Mouse (Mus musculus): ENCODE data around the gene Atp5e. TPM values are rescaled to one million over a fixed set of nuclear protein-coding genes. Genes with fewer than 3 reads are reported as not detected.

The Atp5e gene
- 528 and 545 TPM in 2 replicates for polyA plus RNA-seq (2015; fragmentation: Nextera tagmentation; extraction: Ambion mirVana)

- DNase-seq (peak; percentile 95), ATAC-seq (peak; percentile 100)
- Histone ChIP-seq H3K9me3 (ENCODE audit: low read length) (no peaks in the 10 kb centered on the region), H3K4me2 (ENCODE audit: low read depth, low read length) (peak within 1 kb of the TSS; percentile 75), H3K27ac (ENCODE audit: low read depth) (peak within 1 kb of the TSS; percentile 86), H3K4me1 (ENCODE audit: insufficient read depth) (peaks cover 10% of the 10 kb centered on the region), H3K9ac (replicated peaks) (peak within 1 kb of the TSS; percentile 77), H3K36me3 (replicated peaks; ENCODE audit: insufficient read depth, low read length) (peaks cover 57% of the 10 kb centered on the region), H3K4me3 (ENCODE audit: low read depth, low read length) (peak within 1 kb of the TSS; percentile 73), H3K27me3 (ENCODE audit: insufficient read depth, low read length) (no peaks in the 10 kb centered on the region)
- TF ChIP-seq CTCF (IDR thresholded peaks at IDR 0.05; ENCODE audit: low read depth) (0 out of 2 replicates have a peak, but pooled peaks have one; percentile 19), EP300 (IDR thresholded peaks at IDR 0.05; ENCODE audit: low read depth) (peak; percentile 6; the same call in 1 of the 2 replicates)
- WGBS (ENCODE audit: insufficient replicate concordance), result 1% methylated on average over 46 of the region's 48 CpGs
Observed at GRCm38 (mm10) chr2:174463789-174464523, at the start of gene Atp5e. Gene Atp5e (minus strand): TSS chr2:174464105.

GRCm38 (mm10) chr2:174509825-174510224 lies 45.9 kb upstream of the Atp5e start:
- Histone ChIP-seq H3K27ac (ENCODE audit: low read depth) (no peak overlapping the region), H3K27me3 (ENCODE audit: insufficient read depth, low read length) (no peaks in the 10 kb centered on the region), H3K36me3 (replicated peaks; ENCODE audit: insufficient read depth, low read length) (no peaks in the 10 kb centered on the region), H3K4me2 (ENCODE audit: low read depth, low read length) (no peak overlapping the region), H3K9ac (replicated peaks) (no peak overlapping the region), H3K4me1 (ENCODE audit: insufficient read depth) (no peaks in the 10 kb centered on the region), H3K9me3 (ENCODE audit: low read length) (no peaks in the 10 kb centered on the region), H3K4me3 (ENCODE audit: low read depth, low read length) (no peak overlapping the region)
- ATAC-seq (no peak), DNase-seq (no peak)
- TF ChIP-seq EP300 (IDR thresholded peaks at IDR 0.05; ENCODE audit: low read depth), result no peak
- no peak for TF ChIP-seq CTCF (IDR thresholded peaks at IDR 0.05; ENCODE audit: low read depth)
- WGBS (ENCODE audit: insufficient replicate concordance), result 60% methylated on average over 8 of the region's 8 CpGs

- ATAC-seq, result no peak
Observed at GRCm38 (mm10) chr2:174507998-174508397, 44.1 kb upstream of the Atp5e start.

GRCm38 (mm10) chr2:174502831-174503460 lies 39.0 kb upstream of the Atp5e start:
- Histone ChIP-seq H3K36me3 (replicated peaks; ENCODE audit: insufficient read depth, low read length) (no peaks in the 10 kb centered on the region), H3K9ac (replicated peaks) (no peak overlapping the region), H3K27ac (ENCODE audit: low read depth) (no peak overlapping the region), H3K27me3 (ENCODE audit: insufficient read depth, low read length) (no peaks in the 10 kb centered on the region), H3K4me1 (ENCODE audit: insufficient read depth) (no peaks in the 10 kb centered on the region), H3K4me2 (ENCODE audit: low read depth, low read length) (no peak overlapping the region), H3K4me3 (ENCODE audit: low read depth, low read length) (no peak overlapping the region), H3K9me3 (ENCODE audit: low read length) (no peaks in the 10 kb centered on the region)
- no peak for DNase-seq
- no peak for TF ChIP-seq CTCF (IDR thresholded peaks at IDR 0.05; ENCODE audit: low read depth)
- TF ChIP-seq EP300 (IDR thresholded peaks at IDR 0.05; ENCODE audit: low read depth), result no peak
- no peak for ATAC-seq
- 75% methylated on average over 25 of the region's 25 CpGs for WGBS (ENCODE audit: insufficient replicate concordance)

More at GRCm38 (mm10) chr2:174507998-174508397, 44.1 kb upstream of the Atp5e start:
- H3K27ac ChIP-seq (ENCODE audit: low read depth), result no peak overlapping the region
- no peaks in the 10 kb centered on the region for H3K9me3 ChIP-seq (ENCODE audit: low read length)
- no peaks in the 10 kb centered on the region for H3K4me1 ChIP-seq (ENCODE audit: insufficient read depth)
- H3K4me2 ChIP-seq (ENCODE audit: low read depth, low read length), result no peak overlapping the region
- DNase-seq, result no peak
- no peak overlapping the region for H3K4me3 ChIP-seq (ENCODE audit: low read depth, low read length)
- H3K9ac ChIP-seq (replicated peaks), result no peak overlapping the region
- TF ChIP-seq CTCF (IDR thresholded peaks at IDR 0.05; ENCODE audit: low read depth) (no peak), EP300 (IDR thresholded peaks at IDR 0.05; ENCODE audit: low read depth) (no peak)
- 83% methylated on average over 4 of the region's 4 CpGs for WGBS (ENCODE audit: insufficient replicate concordance)
- H3K36me3 ChIP-seq (replicated peaks; ENCODE audit: insufficient read depth, low read length), result no peaks in the 10 kb centered on the region
- no peaks in the 10 kb centered on the region for H3K27me3 ChIP-seq (ENCODE audit: insufficient read depth, low read length)

- no peaks in the 10 kb centered on the region for H3K27me3 ChIP-seq (ENCODE audit: insufficient read depth, low read length)
- H3K4me2 ChIP-seq (ENCODE audit: low read depth, low read length), result no peak overlapping the region
- DNase-seq (no peak), ATAC-seq (no peak)
- 51% methylated on average over 5 of the region's 5 CpGs for WGBS (ENCODE audit: insufficient replicate concordance)
- H3K36me3 ChIP-seq (replicated peaks; ENCODE audit: insufficient read depth, low read length), result no peaks in the 10 kb centered on the region
- no peak for TF ChIP-seq CTCF (IDR thresholded peaks at IDR 0.05; ENCODE audit: low read depth)
- no peak for TF ChIP-seq EP300 (IDR thresholded peaks at IDR 0.05; ENCODE audit: low read depth)
- no peak overlapping the region for H3K9ac ChIP-seq (replicated peaks)
- H3K4me1 ChIP-seq (ENCODE audit: insufficient read depth), result no peaks in the 10 kb centered on the region
- H3K9me3 ChIP-seq (ENCODE audit: low read length), result no peaks in the 10 kb centered on the region
- no peak overlapping the region for H3K27ac ChIP-seq (ENCODE audit: low read depth)
- no peak overlapping the region for H3K4me3 ChIP-seq (ENCODE audit: low read depth, low read length)
Observed at GRCm38 (mm10) chr2:174502321-174502720, 38.4 kb upstream of the Atp5e start.

GRCm38 (mm10) chr2:174501517-174501916 lies 37.6 kb upstream of the Atp5e start:
- Histone ChIP-seq H3K9me3 (ENCODE audit: low read length) (no peaks in the 10 kb centered on the region), H3K4me2 (ENCODE audit: low read depth, low read length) (no peak overlapping the region), H3K4me3 (ENCODE audit: low read depth, low read length) (no peak overlapping the region), H3K36me3 (replicated peaks; ENCODE audit: insufficient read depth, low read length) (no peaks in the 10 kb centered on the region), H3K27ac (ENCODE audit: low read depth) (no peak overlapping the region), H3K27me3 (ENCODE audit: insufficient read depth, low read length) (no peaks in the 10 kb centered on the region), H3K4me1 (ENCODE audit: insufficient read depth) (no peaks in the 10 kb centered on the region), H3K9ac (replicated peaks) (no peak overlapping the region)
- DNase-seq (no peak), ATAC-seq (no peak)
- WGBS (ENCODE audit: insufficient replicate concordance), result 88% methylated on average over 8 of the region's 8 CpGs
- TF ChIP-seq EP300 (IDR thresholded peaks at IDR 0.05; ENCODE audit: low read depth) (no peak), CTCF (IDR thresholded peaks at IDR 0.05; ENCODE audit: low read depth) (no peak)
